Mouse (Mus musculus): ENCODE data around the gene Trim23. TPM values are rescaled to one million over a fixed set of nuclear protein-coding genes. Genes with fewer than 3 reads are reported as not detected.

The Trim23 gene
- total RNA-seq, 2 experiments from 2014 or later, result 54.8 to 58.1 TPM

- intact Hi-C loops (cut with DNase I), result no loop called here
Measured at GRCm38 (mm10) chr13:104228384-104229066, 49.9 kb downstream of the Trim23 start, which contains the start of the genes Cenpk and Ppwd1. TSS of gene Cenpk (plus strand) at chr13:104228611. TSS of gene Ppwd1 (minus strand) at chr13:104228843.

DNA sequence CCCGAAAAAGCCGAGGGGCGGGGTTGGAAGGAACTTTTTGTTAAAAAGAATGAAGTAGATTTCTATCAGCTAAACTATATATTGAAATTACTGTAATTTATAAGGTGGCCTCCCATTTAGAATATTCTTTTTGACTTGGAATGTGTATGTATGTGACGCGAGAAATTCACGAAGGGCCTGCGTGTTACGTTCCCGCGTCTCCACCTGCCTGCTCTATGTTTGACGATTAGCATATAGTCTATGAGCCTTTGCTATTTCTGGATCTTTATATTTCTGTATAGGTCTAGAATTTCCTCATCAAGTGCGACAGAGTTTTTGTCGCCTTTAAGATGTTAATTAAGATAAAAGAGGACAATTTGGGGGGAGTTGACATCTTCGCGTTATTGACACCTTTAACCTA, 50.6 kb downstream of the Trim23 start:
- no peak for DNase-seq (ENCODE audit: extremely low spot score in 1 of 2, low spot score in 2 of 2)
- intact Hi-C loops (cut with DNase I), result no loop called here

More at GRCm38 (mm10) chr13:104228384-104229066, 49.9 kb downstream of the Trim23 start, which contains the start of the genes Cenpk and Ppwd1:
- peak; percentile 96 to 97 for DNase-seq (ENCODE audit: extremely low spot score in 1 of 2, low spot score in 2 of 2)

Other genes with a start within 250 kb of the Trim23 start
- 10 to 100 TPM; 43.7 to 46.3 TPM for gene Nln, start 69.2 kb upstream of the Trim23 start, total RNA-seq (2021)
- 10 to 100 TPM; 70.6 to 71.7 TPM for gene Sgtb, start 69.1 kb upstream of the Trim23 start, total RNA-seq (2021)
- gene Trappc13, start 328 bp upstream of the Trim23 start, total RNA-seq (2021), result 10 to 100 TPM; 46.4 to 47.0 TPM
- 1 to 10 TPM; 1.9 to 2.4 TPM for gene Cenpk, start 49.8 kb downstream of the Trim23 start, total RNA-seq (2021)
- 10 to 100 TPM; 11.5 to 11.7 TPM for gene Ppwd1, start 50.0 kb downstream of the Trim23 start, total RNA-seq (2021)
- 1 to 10 TPM; 2.7 to 4.3 TPM for gene Adamts6, start 109.0 kb downstream of the Trim23 start, total RNA-seq (2021)